10 mouse cellular contexts compared by ENCODE assay signal in the genomic region with DNA sequence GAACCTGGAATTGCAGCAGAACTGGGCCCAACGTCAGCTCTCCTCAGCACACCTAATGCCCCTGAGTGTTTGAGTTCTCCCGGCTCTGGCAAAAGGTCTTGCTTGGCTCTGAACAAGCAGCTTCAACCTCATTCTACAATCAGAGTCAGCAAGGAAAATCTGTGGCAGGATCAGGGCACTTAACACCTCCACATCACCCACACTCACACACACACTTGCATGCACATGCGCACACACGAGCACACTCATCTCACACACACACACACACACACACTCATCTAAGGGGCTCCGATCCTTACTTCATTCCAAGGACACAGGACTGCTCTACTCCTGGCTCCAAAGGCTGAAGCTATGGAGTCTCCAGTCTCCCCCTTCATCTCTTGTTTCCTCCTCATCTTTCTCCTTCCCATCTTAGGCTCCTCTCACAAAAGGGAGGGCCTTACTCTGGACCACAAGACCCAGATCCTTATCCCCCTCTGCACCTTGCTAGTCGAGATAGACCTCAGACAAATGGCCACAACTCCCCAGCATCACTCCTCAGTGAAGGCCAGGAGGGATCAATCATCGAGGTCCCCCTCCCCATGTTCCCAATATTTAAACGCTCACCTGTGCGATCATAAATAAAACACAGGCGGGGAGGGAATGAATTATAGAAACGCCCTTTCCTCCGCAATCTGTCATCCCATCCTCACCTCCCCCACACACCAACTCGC. TPM values are rescaled to one million over a fixed set of nuclear protein-coding genes. Genes with fewer than 3 reads are reported as not detected.
DNase-seq lines count a peak whose midpoint lies in the region; ATAC-seq lines count a peak whose summit lies in the region.
"Had no signal": no experiment of that assay in that cellular context is flagged by ENCODE, and none has a peak within 500 bp of the region (broad histone marks: within the 10 kb centered on the region; RNA-seq: fewer than 3 reads in every experiment).

No protein-coding gene starts in this region.

- H3K9me3 ChIP-seq in forebrain, embryonic 13.5 days (replicated peaks) = no peaks in the 10 kb centered on the region
- H3K9me3 ChIP-seq in forebrain, embryonic 11.5 days (ENCODE audit: control insufficient read depth, low read length) = no peaks in the 10 kb centered on the region
- H3K9me3 ChIP-seq in lung, embryonic 15.5 days = no peaks in the 10 kb centered on the region
- 0 out of 2 replicates have a peak, but pooled peaks cover 2% of the 10 kb centered on the region for H3K9me3 ChIP-seq in intestine, embryonic 14.5 days (ENCODE audit: control insufficient read depth, low read length)
- no peaks in the 10 kb centered on the region for H3K9me3 ChIP-seq in neural tube, embryonic 15.5 days (replicated peaks)

- H3K9ac ChIP-seq in forebrain, embryonic 13.5 days = peak overlapping the region; percentile 7; the same call in 1 of the 2 replicates
- no peak overlapping the region for H3K9ac ChIP-seq in forebrain, embryonic 11.5 days (ENCODE audit: low read length)
- no peak overlapping the region for H3K9ac ChIP-seq in lung, embryonic 15.5 days
- H3K9ac ChIP-seq in intestine, embryonic 14.5 days (ENCODE audit: low read length) = no peak overlapping the region
- peak overlapping the region; percentile 37 for H3K9ac ChIP-seq in neural tube, embryonic 15.5 days (replicated peaks)

- 86% methylated on average over 13 of the region's 13 CpGs for WGBS in forebrain, embryonic 13.5 days
- 86% methylated on average over 13 of the region's 13 CpGs for WGBS in forebrain, embryonic 11.5 days
- 52% methylated on average over 13 of the region's 13 CpGs for WGBS in lung, embryonic 15.5 days
- 74% methylated on average over 13 of the region's 13 CpGs for WGBS in intestine, embryonic 14.5 days
- WGBS in neural tube, embryonic 15.5 days = 64% methylated on average over 13 of the region's 13 CpGs

- 0 out of 2 replicates have a peak overlapping the region, but pooled peaks have one; percentile 15 for H3K4me3 ChIP-seq in forebrain, embryonic 13.5 days
- no peak overlapping the region for H3K4me3 ChIP-seq in forebrain, embryonic 11.5 days (ENCODE audit: low read depth, low read length)
- H3K4me3 ChIP-seq in lung, embryonic 15.5 days = no peak overlapping the region
- no peak overlapping the region for H3K4me3 ChIP-seq in intestine, embryonic 14.5 days (ENCODE audit: low read depth, low read length)
- peak overlapping the region; percentile 75 for H3K4me3 ChIP-seq in neural tube, embryonic 15.5 days (replicated peaks)

- ATAC-seq in forebrain, embryonic 13.5 days = no peak
- ATAC-seq in forebrain, embryonic 11.5 days (replicated peaks; ENCODE audit: low FRiP score) = no peak
- no peak for ATAC-seq in lung, embryonic 15.5 days (ENCODE audit: borderline replicate concordance, extremely low read depth, low FRiP score, low TSS enrichment)
- no peak for ATAC-seq in intestine, embryonic 14.5 days (replicated peaks; ENCODE audit: low FRiP score, low TSS enrichment, low read depth)
- ATAC-seq in neural tube, embryonic 15.5 days (ENCODE audit: low FRiP score) = no peak
- no peak for ATAC-seq in erythroid progenitor cell, adult 5-6 weeks (replicated peaks; ENCODE audit: low FRiP score, poor library complexity, severe bottlenecking)

- peak overlapping the region; percentile 85 for H3K4me2 ChIP-seq in forebrain, embryonic 13.5 days
- no peak overlapping the region for H3K4me2 ChIP-seq in forebrain, embryonic 11.5 days (ENCODE audit: low read depth, low read length, severe bottlenecking)
- H3K4me2 ChIP-seq in lung, embryonic 15.5 days = peak overlapping the region; percentile 92; the same call in 1 of the 2 replicates
- peak overlapping the region; percentile 89; the same call in 1 of the 2 replicates for H3K4me2 ChIP-seq in intestine, embryonic 14.5 days (ENCODE audit: low read length)
- peak overlapping the region; percentile 63 for H3K4me2 ChIP-seq in neural tube, embryonic 15.5 days

- no peaks in the 10 kb centered on the region for H3K27me3 ChIP-seq in forebrain, embryonic 13.5 days
- H3K27me3 ChIP-seq in forebrain, embryonic 11.5 days (ENCODE audit: control insufficient read depth, insufficient read depth, low read length) = no peaks in the 10 kb centered on the region
- H3K27me3 ChIP-seq in lung, embryonic 15.5 days = no peaks in the 10 kb centered on the region
- no peaks in the 10 kb centered on the region for H3K27me3 ChIP-seq in intestine, embryonic 14.5 days (replicated peaks; ENCODE audit: control insufficient read depth, insufficient read depth, low read length)
- H3K27me3 ChIP-seq in neural tube, embryonic 15.5 days (replicated peaks) = no peaks in the 10 kb centered on the region

- H3K36me3 ChIP-seq in forebrain, embryonic 13.5 days (ENCODE audit: poor library complexity, severe bottlenecking) = no peaks in the 10 kb centered on the region
- H3K36me3 ChIP-seq in forebrain, embryonic 11.5 days (ENCODE audit: control insufficient read depth, insufficient read depth, low read length) = no peaks in the 10 kb centered on the region
- no peaks in the 10 kb centered on the region for H3K36me3 ChIP-seq in lung, embryonic 15.5 days
- no peaks in the 10 kb centered on the region for H3K36me3 ChIP-seq in intestine, embryonic 14.5 days (ENCODE audit: control insufficient read depth, insufficient read depth, low read length)
- no peaks in the 10 kb centered on the region for H3K36me3 ChIP-seq in neural tube, embryonic 15.5 days

- no peak for DNase-seq in forebrain, embryonic 11.5 days (ENCODE audit: low spot score)
- DNase-seq in lung, adult 18-20 months = no peak
- no peak for DNase-seq in intestine, embryonic 14.5 days (ENCODE audit: low spot score)
- DNase-seq in urinary bladder, postnatal 4 days (ENCODE audit: low spot score in 2 of 2) = no peak
- DNase-seq: adrenal gland, adult 2 months; kidney, postnatal 25 days had no signal

- H3K27ac ChIP-seq in forebrain, embryonic 13.5 days = no peak overlapping the region
- no peak overlapping the region for H3K27ac ChIP-seq in forebrain, embryonic 11.5 days (ENCODE audit: low read depth, low read length)
- H3K27ac ChIP-seq in lung, embryonic 15.5 days = no peak overlapping the region
- no peak overlapping the region for H3K27ac ChIP-seq in intestine, embryonic 14.5 days (ENCODE audit: low read depth)
- peak overlapping the region; percentile 58 for H3K27ac ChIP-seq in neural tube, embryonic 15.5 days (replicated peaks)

- H3K4me1 ChIP-seq in forebrain, embryonic 13.5 days = peaks cover 32% of the 10 kb centered on the region
- H3K4me1 ChIP-seq in forebrain, embryonic 11.5 days (replicated peaks; ENCODE audit: control insufficient read depth, insufficient read depth, low read length) = peaks cover 2% of the 10 kb centered on the region; the same call in 1 of the 2 replicates
- peaks cover 33% of the 10 kb centered on the region for H3K4me1 ChIP-seq in lung, embryonic 15.5 days
- H3K4me1 ChIP-seq in intestine, embryonic 14.5 days (replicated peaks; ENCODE audit: control insufficient read depth, insufficient read depth, low read length) = peaks cover 10% of the 10 kb centered on the region
- H3K4me1 ChIP-seq in neural tube, embryonic 15.5 days = peaks cover 34% of the 10 kb centered on the region

RNA-seq across cellular contexts. Expression of a gene that starts 3.0 kb away (rescaled TPM):
- 84.1 and 84.9 TPM in 2 replicates for polyA plus RNA-seq in forebrain, embryonic 13.5 days (2015; fragmentation: Nextera tagmentation; extraction: Ambion mirVana)
- 62.3 and 66.0 TPM in 2 replicates for polyA plus RNA-seq in forebrain, embryonic 11.5 days (2014; fragmentation: Nextera tagmentation; extraction: Ambion mirVana)
- 44.8 and 45.6 TPM in 2 replicates for polyA plus RNA-seq in lung, embryonic 15.5 days (2015; fragmentation: Nextera tagmentation; extraction: Ambion mirVana)
- 88.3 and 88.9 TPM in 2 replicates for polyA plus RNA-seq in intestine, embryonic 14.5 days (2014; fragmentation: Nextera tagmentation; extraction: Ambion mirVana)
- polyA plus RNA-seq in neural tube, embryonic 15.5 days (2015; fragmentation: Nextera tagmentation; extraction: Ambion mirVana) = 94.7 and 103 TPM in 2 replicates
- 87.9 and 106 TPM in 2 replicates for total RNA-seq in erythroid progenitor cell, adult 5-6 weeks (2015; ENCODE audit: low replicate concordance)
- 163 and 167 TPM in 2 replicates for total RNA-seq in erythroid progenitor cell, adult 5-6 weeks (2017; ENCODE audit: low replicate concordance)

Comparison
In these comparisons a context has a peak if more than half of its experiments do, and no peak if none do; other contexts are left out.
1. H3K4me3 ChIP-seq: peak in forebrain, embryonic 13.5 days (single experiment) and neural tube, embryonic 15.5 days (single experiment); none in forebrain, embryonic 11.5 days (single experiment), lung, embryonic 15.5 days (single experiment) and intestine, embryonic 14.5 days (single experiment).
2. H3K9ac ChIP-seq: peak in forebrain, embryonic 13.5 days (single experiment) and neural tube, embryonic 15.5 days (single experiment); none in forebrain, embryonic 11.5 days (single experiment), lung, embryonic 15.5 days (single experiment) and intestine, embryonic 14.5 days (single experiment).